Mouse (Mus musculus) midbrain, postnatal 0 days (tissue): ENCODE data around the gene Fam71e1. TPM values are rescaled to one million over a fixed set of nuclear protein-coding genes. Genes with fewer than 3 reads are reported as not detected.

Experiments
- ATAC-seq: fragments of 200-750 bp; cut with Nextera tagmentation; 2 replicates; pipeline ENCODE4 v1.8.0; 2017; ENCODE audit warnings: moderate number of reproducible peaks, mild to moderate bottlenecking, moderate TSS enrichment, moderate library complexity; ENCODE audit not compliant: low FRiP score
- DNase-seq: peaks from one replicate; pipeline ENCODE4 v3.0.0-alpha.2; 2015; ENCODE audit warnings: low spot score
- H3K27ac ChIP-seq: fragments of 300-500 bp; sonication (generic); 2 replicates; pipeline ENCODE4 v1.5.1; 2014; ENCODE audit warnings: low read depth, mild to moderate bottlenecking, low read length, mixed read lengths
- H3K27me3 ChIP-seq: fragments of 300-500 bp; sonication (generic); 2 replicates; pipeline ENCODE4 v1.6.1; 2014; ENCODE audit warnings: low read length, control low read depth, mixed read lengths; ENCODE audit not compliant: insufficient read depth
- H3K36me3 ChIP-seq: fragments of 300-500 bp; sonication (generic); 2 replicates; pipeline ENCODE4 v1.6.1; 2014; ENCODE audit warnings: low read length, control low read depth, mixed read lengths; ENCODE audit not compliant: insufficient read depth
- H3K4me1 ChIP-seq: fragments of 300-500 bp; sonication (generic); 2 replicates; pipeline ENCODE4 v1.6.1; 2014; ENCODE audit warnings: mild to moderate bottlenecking, control low read depth, antibody characterized with exemption, low read length, mixed read lengths; ENCODE audit not compliant: insufficient read depth
- H3K4me2 ChIP-seq: fragments of 300-500 bp; sonication (generic); 2 replicates; pipeline ENCODE4 v1.6.1; 2014; ENCODE audit warnings: low read depth, mild to moderate bottlenecking, low read length, mixed read lengths; ENCODE audit not compliant: poor library complexity, severe bottlenecking
- H3K4me3 ChIP-seq: fragments of 300-500 bp; sonication (generic); 2 replicates; pipeline ENCODE4 v1.5.1; 2014; ENCODE audit warnings: low read depth, mild to moderate bottlenecking, low read length, moderate library complexity
- H3K9ac ChIP-seq: fragments of 300-500 bp; sonication (generic); replicated peaks from 2 replicates; pipeline ENCODE4 v1.6.1; 2014; ENCODE audit warnings: mild to moderate bottlenecking, low read length, moderate library complexity, mixed read lengths; ENCODE audit not compliant: poor library complexity, severe bottlenecking
- H3K9me3 ChIP-seq: fragments of 300-500 bp; sonication (generic); 2 replicates; pipeline ENCODE4 v1.6.1; 2016; ENCODE audit warnings: low read length, control low read depth
- CTCF ChIP-seq: IDR thresholded peaks from 2 replicates; pipeline ENCODE4 v1.5.1; 2016; ENCODE audit warnings: antibody characterized with exemption, mild to moderate bottlenecking
- WGBS: fragments of 180-500 bp; shearing (Covaris S2); extraction: QIAGEN DNeasy Blood & Tissue Kit; methylation state at CpG from one replicate; pipeline ENCODE4 v1.1.7; 2014; 5-methylcytosine and 5-hydroxymethylcytosine counted together
- polyA plus RNA-seq: library from polyadenylated mRNA; unstranded; fragments of >200 nt; fragmentation: Nextera tagmentation; extraction: Ambion mirVana; gene quantifications from 2 replicates; pipeline ENCODE4 v1.2.1, GENCODE M21; 2015
- total RNA-seq: library from RNA; depleted of rRNA; stranded (reverse); fragments of >200 nt; gene quantifications from 2 replicates; pipeline ENCODE4 v1.2.3, GENCODE M21; 2014

Fam71e1 gene
- total and polyA plus RNA-seq, 2 experiments from 2014 or later: 18.5 to 27.7 TPM

DNA sequence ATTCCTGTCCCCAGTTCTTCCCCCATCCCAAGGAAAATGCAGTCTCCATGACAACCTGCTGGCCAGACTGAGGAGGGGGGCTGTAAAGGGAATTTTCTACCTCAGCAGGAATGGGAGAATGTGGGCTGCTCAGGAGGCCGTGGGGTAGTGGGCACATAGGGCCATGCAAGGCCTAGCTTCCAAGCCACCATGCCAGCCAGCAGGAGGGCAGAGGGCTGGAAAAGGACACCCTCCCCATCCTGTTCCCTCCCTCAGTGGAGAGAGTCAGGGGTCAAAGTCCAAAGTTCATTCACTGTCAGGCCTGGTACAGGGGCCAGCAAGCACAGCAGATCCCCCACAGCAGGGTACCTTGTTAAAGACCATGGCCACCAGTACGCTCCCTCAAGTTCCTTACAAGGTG, 31.3 kb upstream of the Fam71e1 start, which contains the start of gene Aspdh:
Aspdh (plus strand) TSS at position 281 of the 400 bp plus-strand sequence.
- WGBS: 24% methylated on average over 2 of the region's 2 CpGs
- DNase-seq: no peak
- H3K27me3 ChIP-seq: no peaks in the 10 kb centered on the region

DNA sequence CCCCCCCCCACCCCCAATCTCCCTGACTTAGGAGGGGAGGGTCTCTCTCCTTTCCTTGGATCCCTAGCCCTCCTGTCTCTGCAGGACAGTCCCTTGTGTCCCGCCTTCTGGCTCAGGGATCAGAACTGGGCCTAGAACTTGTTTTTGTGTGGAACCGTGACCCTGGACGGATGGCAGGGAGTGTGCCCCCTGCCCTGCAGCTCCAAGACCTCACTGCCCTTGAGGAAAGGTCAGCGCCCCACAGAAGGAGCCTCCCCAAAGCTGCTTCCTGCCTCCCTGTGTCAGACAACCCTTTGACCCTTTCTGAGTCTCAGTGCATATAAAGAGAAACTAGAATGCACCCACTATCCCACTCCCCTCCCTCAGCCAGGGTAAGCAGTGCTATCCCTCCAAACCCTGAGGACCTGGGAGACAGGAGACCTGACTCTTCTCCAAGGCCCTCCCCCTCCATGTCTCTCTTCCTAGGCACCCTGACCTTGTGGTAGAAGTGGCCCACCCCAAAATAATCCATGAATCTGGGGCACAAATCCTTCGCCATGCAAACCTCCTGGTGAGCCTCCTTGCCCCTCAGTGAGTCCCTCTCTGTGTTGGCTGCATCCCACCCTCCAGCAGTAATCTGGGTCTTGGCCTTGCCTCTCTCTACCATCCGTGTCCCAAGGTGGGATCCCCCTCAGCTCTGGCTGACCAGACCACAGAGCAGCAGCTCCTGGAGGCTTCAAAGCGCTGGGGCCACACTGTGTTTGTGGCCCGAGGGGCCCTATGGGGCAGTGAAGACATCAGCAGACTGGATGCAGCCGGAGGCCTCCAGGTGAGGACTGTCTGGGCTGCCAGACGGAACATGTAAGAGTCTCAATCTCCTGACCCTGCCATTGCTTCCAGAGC, 30.1 kb upstream of the Fam71e1 start:
- H3K9me3 ChIP-seq: no peaks in the 10 kb centered on the region
- no peaks in the 10 kb centered on the region for H3K27me3 ChIP-seq
- ATAC-seq (no peak), DNase-seq (no peak)
- TF ChIP-seq CTCF: no peak
- 0 out of 2 replicates have a peak overlapping the region, but pooled peaks have one; percentile 24 for H3K9ac ChIP-seq
- WGBS: 70% methylated on average over 10 of the region's 10 CpGs
- peak overlapping the region; percentile 91 for H3K27ac ChIP-seq
- H3K4me3 ChIP-seq: no peak overlapping the region
- H3K4me1 ChIP-seq: peaks cover 26% of the 10 kb centered on the region
- no peak overlapping the region for H3K4me2 ChIP-seq
- peaks cover 33% of the 10 kb centered on the region for H3K36me3 ChIP-seq

More for the DNA sequence above, 31.3 kb upstream of the Fam71e1 start, which contains the start of gene Aspdh:
- no peak for TF ChIP-seq CTCF
- no peak for ATAC-seq
- H3K9me3 ChIP-seq: no peaks in the 10 kb centered on the region
- no peak within 1 kb of the TSS for H3K4me3 ChIP-seq
- no peak within 1 kb of the TSS for H3K4me2 ChIP-seq
- H3K4me1 ChIP-seq: peaks cover 26% of the 10 kb centered on the region
- H3K36me3 ChIP-seq: peaks cover 40% of the 10 kb centered on the region
- H3K9ac ChIP-seq: peak within 1 kb of the TSS; percentile 36; the same call in 1 of the 2 replicates
- H3K27ac ChIP-seq: peak within 1 kb of the TSS; percentile 91

DNA sequence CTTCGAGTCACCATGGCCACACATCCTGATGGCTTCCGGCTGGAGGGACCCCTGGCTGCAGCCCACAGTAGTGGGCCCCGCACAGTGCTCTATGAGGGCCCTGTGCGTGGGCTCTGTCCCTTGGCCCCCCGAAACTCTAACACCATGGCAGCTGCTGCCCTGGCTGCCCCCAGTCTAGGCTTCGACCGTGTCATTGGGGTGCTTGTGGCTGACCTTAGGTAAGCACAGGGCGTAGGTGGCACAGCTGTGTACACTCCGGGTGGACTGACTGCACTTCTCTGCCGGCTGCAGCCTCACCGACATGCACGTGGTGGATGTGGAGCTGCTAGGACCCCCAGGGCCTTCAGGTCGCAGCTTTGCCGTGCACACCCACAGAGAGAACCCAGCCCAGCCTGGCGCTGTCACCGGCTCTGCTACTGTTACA, 29.5 kb upstream of the Fam71e1 start:
- H3K4me3 ChIP-seq: no peak overlapping the region
- peak overlapping the region; percentile 91 for H3K27ac ChIP-seq
- ATAC-seq (no peak), DNase-seq (no peak)
- 0 out of 2 replicates have a peak overlapping the region, but pooled peaks have one; percentile 3 for H3K9ac ChIP-seq
- no peaks in the 10 kb centered on the region for H3K27me3 ChIP-seq
- 77% methylated on average over 16 of the region's 16 CpGs for WGBS
- peak; percentile 43 for TF ChIP-seq CTCF
- peaks cover 26% of the 10 kb centered on the region for H3K36me3 ChIP-seq
- no peak overlapping the region for H3K4me2 ChIP-seq
- peaks cover 26% of the 10 kb centered on the region for H3K4me1 ChIP-seq
- no peaks in the 10 kb centered on the region for H3K9me3 ChIP-seq

DNA sequence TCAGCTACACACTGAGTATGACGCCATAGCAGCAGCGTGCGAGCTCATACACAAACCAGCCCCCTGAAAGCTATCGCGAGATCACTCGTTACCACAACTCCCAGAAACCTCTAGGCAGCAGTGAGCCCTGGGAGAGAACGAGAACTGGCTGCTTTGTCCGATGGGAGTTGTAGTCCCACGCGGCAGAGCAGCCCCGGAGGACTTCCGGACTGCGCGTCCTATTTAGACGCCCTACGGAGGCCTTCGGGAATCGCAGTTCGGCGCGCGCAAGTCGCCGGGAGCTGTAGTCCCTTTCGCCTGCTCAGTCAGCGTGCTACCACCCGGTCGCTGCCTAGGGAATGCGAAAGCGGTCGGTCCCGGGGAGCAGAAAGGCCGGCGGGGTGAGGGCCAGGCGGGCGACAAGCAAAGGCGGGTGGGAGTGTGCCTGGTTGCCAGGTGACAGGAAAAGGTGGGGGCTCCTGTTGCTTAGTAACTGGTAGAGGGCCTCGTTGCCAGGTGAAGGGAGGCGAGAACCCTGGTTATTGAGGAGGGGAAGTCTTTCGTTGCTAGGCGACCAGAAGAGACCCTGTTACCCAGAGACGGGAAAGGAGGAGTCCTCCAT, 28.5 kb upstream of the Fam71e1 start, which contains the start of gene Josd2:
Josd2 (plus strand) TSS at position 170 of the 601 bp plus-strand sequence.
- WGBS: under 1% methylated on average over 42 of the region's 42 CpGs
- ATAC-seq (peak; percentile 91), DNase-seq (peak; percentile 99)
- Histone ChIP-seq H3K27ac (peak within 1 kb of the TSS; percentile 91), H3K36me3 (peaks cover 17% of the 10 kb centered on the region; the same call in 1 of the 2 replicates), H3K27me3 (no peaks in the 10 kb centered on the region), H3K9ac (peak within 1 kb of the TSS; percentile 66), H3K4me2 (peak within 1 kb of the TSS; percentile 69), H3K9me3 (no peaks in the 10 kb centered on the region), H3K4me1 (peaks cover 26% of the 10 kb centered on the region), H3K4me3 (peak within 1 kb of the TSS; percentile 46)
- no peak for TF ChIP-seq CTCF

DNA sequence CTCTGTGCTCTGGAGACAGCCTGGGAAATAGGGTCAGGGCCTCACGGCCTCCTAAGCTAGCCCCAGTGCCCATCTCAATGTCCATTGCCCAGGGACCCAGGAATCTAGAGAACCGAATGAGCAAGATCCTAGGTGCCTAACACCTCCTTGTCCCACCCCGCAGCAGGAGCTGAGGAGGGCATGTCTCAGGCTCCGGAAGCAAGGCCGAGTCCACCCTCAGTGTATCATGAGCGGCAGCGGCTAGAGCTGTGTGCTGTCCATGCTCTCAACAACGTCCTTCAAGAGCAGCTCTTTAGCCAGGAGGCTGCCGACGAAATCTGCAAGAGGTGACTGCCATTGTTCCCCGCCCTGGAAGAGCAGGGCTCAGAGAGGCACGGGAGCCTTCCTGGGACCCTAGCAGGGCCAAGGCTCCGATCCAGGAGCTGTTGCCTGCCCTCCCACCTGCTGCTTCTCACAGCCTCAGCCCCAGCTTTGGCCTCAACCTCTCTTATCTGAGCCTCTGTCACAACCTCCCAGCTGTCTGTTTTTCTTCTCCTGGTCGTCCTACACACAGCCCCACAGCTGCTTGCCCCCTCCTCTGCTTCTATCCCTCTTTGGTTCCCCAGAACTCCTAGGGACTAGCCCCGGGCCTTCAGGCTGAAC, 27.6 kb upstream of the Fam71e1 start:
- ATAC-seq: no peak
- Histone ChIP-seq H3K9me3 (no peaks in the 10 kb centered on the region), H3K9ac (peak overlapping the region; percentile 66), H3K36me3 (peaks cover 8% of the 10 kb centered on the region; the same call in 1 of the 2 replicates), H3K27me3 (no peaks in the 10 kb centered on the region), H3K4me2 (peak overlapping the region; percentile 69), H3K27ac (peak overlapping the region; percentile 91), H3K4me3 (peak overlapping the region; percentile 46), H3K4me1 (peaks cover 26% of the 10 kb centered on the region)
- WGBS: 46% methylated on average over 15 of the region's 15 CpGs
- no peak for TF ChIP-seq CTCF
- no peak for DNase-seq
